Mouse (Mus musculus) hindbrain, embryonic 13.5 days (tissue): Measurements from ENCODE around the gene C130032M10Rik. TPM values are rescaled to one million over a fixed set of nuclear protein-coding genes. Genes with fewer than 3 reads are reported as not detected.

Experiments used
- ATAC-seq: fragments of 200-750 bp; cut with Nextera tagmentation; 2 replicates; pipeline ENCODE4 v1.8.0; 2017; ENCODE audit warnings: moderate TSS enrichment; ENCODE audit not compliant: low FRiP score
- H3K27ac ChIP-seq: fragments of 300-500 bp; sonication (generic); 2 replicates; pipeline ENCODE4 v1.5.1; 2015; ENCODE audit warnings: inconsistent platforms, mild to moderate bottlenecking, moderate library complexity
- H3K27me3 ChIP-seq: fragments of 300-500 bp; sonication (generic); 2 replicates; pipeline ENCODE4 v1.6.1; 2015; ENCODE audit warnings: mild to moderate bottlenecking, inconsistent platforms
- H3K36me3 ChIP-seq: fragments of 300-500 bp; sonication (generic); 2 replicates; pipeline ENCODE4 v1.6.1; 2015; ENCODE audit warnings: mild to moderate bottlenecking, inconsistent platforms
- H3K4me1 ChIP-seq: fragments of 300-500 bp; sonication (generic); replicated peaks from 2 replicates; pipeline ENCODE4 v1.6.1; 2015; ENCODE audit warnings: inconsistent platforms
- H3K4me2 ChIP-seq: fragments of 300-500 bp; sonication (generic); 2 replicates; pipeline ENCODE4 v1.6.1; 2015; ENCODE audit warnings: inconsistent platforms, mild to moderate bottlenecking, moderate library complexity
- H3K4me3 ChIP-seq: fragments of 300-500 bp; sonication (generic); 2 replicates; pipeline ENCODE4 v1.5.1; 2015; ENCODE audit warnings: mild to moderate bottlenecking, inconsistent platforms
- H3K9ac ChIP-seq: fragments of 300-500 bp; sonication (generic); 2 replicates; pipeline ENCODE4 v1.6.1; 2015; ENCODE audit warnings: mild to moderate bottlenecking, inconsistent platforms
- H3K9me3 ChIP-seq: fragments of 300-500 bp; sonication (generic); 2 replicates; pipeline ENCODE4 v1.6.1; 2016; ENCODE audit warnings: inconsistent platforms
- WGBS: fragments of 180-500 bp; shearing (Covaris S2); methylation state at CpG from one replicate; pipeline ENCODE4 v1.1.7; 2015; 5-methylcytosine and 5-hydroxymethylcytosine counted together
- polyA plus RNA-seq: library from polyadenylated mRNA; unstranded; fragments of >200 nt; fragmentation: Nextera tagmentation; extraction: Ambion mirVana; gene quantifications from 2 replicates; pipeline ENCODE4 v1.2.1, GENCODE M21; 2015

Gene C130032M10Rik
- polyA plus RNA-seq, 1 experiment from 2014 or later = 0.35 TPM

DNA sequence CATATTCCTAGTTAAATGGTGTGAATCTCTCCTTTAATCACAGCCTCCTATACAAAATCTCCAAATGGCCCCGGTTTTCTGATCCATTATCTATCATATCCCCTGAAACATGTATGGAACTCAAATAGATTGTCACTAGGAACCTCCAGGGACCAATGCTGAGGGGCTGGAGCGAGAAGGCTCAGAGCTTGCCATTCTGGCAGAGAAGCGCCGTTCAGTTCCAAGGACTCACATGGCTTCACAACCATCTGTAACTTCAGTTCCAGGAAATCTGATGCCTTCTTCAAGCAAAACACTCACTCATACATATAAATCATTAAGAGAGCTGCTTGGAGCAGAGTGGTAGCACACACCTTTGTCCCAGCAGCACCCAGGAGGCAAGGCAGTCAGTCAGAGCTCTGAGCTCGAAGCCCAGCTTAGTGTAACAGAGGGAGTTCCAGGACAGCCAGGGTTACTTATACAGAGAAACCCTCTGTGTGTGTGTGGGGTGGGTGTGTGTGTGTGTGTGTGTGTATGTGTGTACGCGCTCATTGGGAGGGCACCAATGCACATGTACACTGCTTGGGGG lies 23.6 kb downstream of the C130032M10Rik start:
- Histone ChIP-seq H3K27me3 (no peaks in the 10 kb centered on the region), H3K4me3 (no peak overlapping the region), H3K27ac (no peak overlapping the region), H3K9ac (no peak overlapping the region), H3K4me1 (peaks cover 21% of the 10 kb centered on the region), H3K36me3 (no peaks in the 10 kb centered on the region), H3K4me2 (no peak overlapping the region), H3K9me3 (no peaks in the 10 kb centered on the region)
- 67% methylated on average over 7 of the region's 7 CpGs for WGBS
- no peak for ATAC-seq

DNA sequence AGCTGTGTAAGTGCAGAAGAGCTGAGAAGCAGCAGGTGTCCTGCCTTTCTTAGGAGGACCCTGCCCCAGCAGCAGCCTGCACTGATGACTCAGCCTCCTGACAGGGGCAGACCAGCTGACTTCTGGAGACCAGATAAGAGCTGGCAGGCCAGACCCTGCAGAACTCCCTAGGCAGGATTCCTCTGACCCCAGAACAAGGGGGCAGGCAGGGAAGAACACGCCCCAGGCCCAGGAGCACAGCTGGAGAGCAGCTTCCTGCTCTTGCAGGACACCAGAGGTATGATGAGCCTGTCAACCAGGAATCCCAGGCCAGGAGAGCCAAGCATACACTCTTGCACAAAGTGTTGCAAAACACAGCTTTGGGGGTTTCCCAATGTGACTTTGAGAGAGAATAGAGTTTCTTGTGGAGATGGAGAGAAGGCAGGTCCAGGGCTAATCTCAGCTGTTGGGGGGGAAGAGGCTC lies 25.8 kb downstream of the C130032M10Rik start:
- no peak for ATAC-seq
- 17% methylated on average over 1 of the region's 1 CpGs for WGBS
- no peak overlapping the region for H3K4me2 ChIP-seq

GRCm38 (mm10) chr9:114543882-114544753 lies 28.6 kb downstream of the C130032M10Rik start:
- Histone ChIP-seq H3K4me3 (no peak overlapping the region), H3K36me3 (no peaks in the 10 kb centered on the region), H3K9ac (no peak overlapping the region), H3K4me2 (no peak overlapping the region), H3K4me1 (peaks cover 38% of the 10 kb centered on the region), H3K9me3 (no peaks in the 10 kb centered on the region), H3K27me3 (no peaks in the 10 kb centered on the region), H3K27ac (no peak overlapping the region)
- no peak for ATAC-seq
- WGBS = 58% methylated on average over 16 of the region's 17 CpGs

More for the DNA sequence above, 25.8 kb downstream of the C130032M10Rik start:
- Histone ChIP-seq H3K27ac (no peak overlapping the region), H3K4me1 (peaks cover 31% of the 10 kb centered on the region), H3K9me3 (no peaks in the 10 kb centered on the region), H3K36me3 (no peaks in the 10 kb centered on the region), H3K9ac (no peak overlapping the region), H3K4me3 (no peak overlapping the region), H3K27me3 (no peaks in the 10 kb centered on the region)

- no peak for ATAC-seq
- H3K27ac ChIP-seq = no peak overlapping the region
- H3K9me3 ChIP-seq = no peaks in the 10 kb centered on the region
Measured at GRCm38 (mm10) chr9:114544754-114545393, 29.4 kb downstream of the C130032M10Rik start.

DNA sequence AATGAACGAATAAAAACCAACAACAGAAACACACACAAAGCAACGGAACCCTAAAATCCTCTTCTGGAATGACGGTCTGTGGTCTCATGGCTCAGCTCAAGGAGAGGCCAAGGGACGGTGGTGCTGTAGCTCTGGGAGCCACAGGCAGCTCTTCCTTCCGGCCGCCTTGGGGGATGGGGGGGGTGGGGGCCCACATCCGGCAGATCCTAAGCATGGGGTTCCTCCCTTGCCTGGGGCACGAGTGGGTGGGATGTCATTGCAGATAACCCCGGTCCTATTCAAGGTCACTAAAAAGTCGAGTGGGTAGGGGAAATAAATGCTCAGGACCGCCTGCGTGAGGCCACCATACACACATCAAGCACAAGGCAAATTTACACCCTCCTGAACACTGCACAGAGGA lies 31.3 kb downstream of the C130032M10Rik start:
- H3K27ac ChIP-seq = no peak overlapping the region
- no peaks in the 10 kb centered on the region for H3K27me3 ChIP-seq
- H3K9ac ChIP-seq = no peak overlapping the region
- no peak for ATAC-seq
- no peaks in the 10 kb centered on the region for H3K36me3 ChIP-seq
- no peaks in the 10 kb centered on the region for H3K9me3 ChIP-seq
- WGBS = 70% methylated on average over 12 of the region's 12 CpGs
- H3K4me1 ChIP-seq = peaks cover 38% of the 10 kb centered on the region
- no peak overlapping the region for H3K4me2 ChIP-seq
- no peak overlapping the region for H3K4me3 ChIP-seq

More at GRCm38 (mm10) chr9:114544754-114545393, 29.4 kb downstream of the C130032M10Rik start:
- Histone ChIP-seq H3K27me3 (no peaks in the 10 kb centered on the region), H3K4me3 (no peak overlapping the region), H3K36me3 (no peaks in the 10 kb centered on the region), H3K9ac (no peak overlapping the region), H3K4me2 (no peak overlapping the region), H3K4me1 (peaks cover 41% of the 10 kb centered on the region)
- 50% methylated on average over 9 of the region's 9 CpGs for WGBS

DNA sequence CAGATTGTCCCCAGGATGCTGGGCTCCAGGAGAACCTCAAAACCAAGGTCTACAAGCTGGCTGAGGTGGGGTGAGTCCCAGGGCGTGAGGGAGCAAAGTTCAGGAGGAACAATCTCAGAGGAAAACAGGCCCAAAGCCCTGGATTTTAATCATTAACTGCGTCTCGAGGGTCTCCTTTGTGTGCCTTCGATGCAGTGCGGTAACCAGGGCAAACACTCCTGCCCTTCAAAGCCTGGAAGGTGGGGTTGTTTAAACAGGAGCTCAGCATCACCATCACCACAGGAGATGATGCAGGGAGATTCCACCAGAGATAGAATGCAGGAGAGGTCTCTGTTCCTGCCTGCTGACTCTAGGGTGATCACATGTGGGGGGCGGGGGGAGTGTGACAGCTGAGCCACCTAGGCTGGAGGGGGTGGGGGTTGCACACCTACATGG lies 32.2 kb downstream of the C130032M10Rik start:
- no peak for ATAC-seq
- 28% methylated on average over 6 of the region's 6 CpGs for WGBS

DNA sequence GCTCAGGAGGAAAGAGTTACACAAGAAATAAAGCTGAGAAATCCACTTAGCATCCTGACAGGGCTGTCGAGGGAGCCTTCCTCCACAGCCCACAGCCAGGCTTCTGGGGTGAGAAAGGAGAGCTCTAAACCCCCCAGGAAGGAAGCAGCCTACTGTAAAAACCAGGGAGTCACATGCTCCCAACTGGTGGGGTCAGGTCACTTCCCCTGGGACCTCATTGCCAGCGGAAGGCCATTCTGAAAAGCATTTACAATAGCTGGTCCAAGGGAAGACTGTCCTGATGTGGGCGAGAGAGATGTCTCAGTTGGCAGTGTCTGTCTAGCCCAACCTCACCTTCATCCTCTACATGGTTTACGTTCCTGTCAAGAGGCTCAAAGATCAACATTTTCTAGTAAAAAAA lies 33.0 kb downstream of the C130032M10Rik start:
- no peaks in the 10 kb centered on the region for H3K36me3 ChIP-seq
- no peak overlapping the region for H3K9ac ChIP-seq
- H3K4me1 ChIP-seq = peaks cover 38% of the 10 kb centered on the region
- H3K27me3 ChIP-seq = no peaks in the 10 kb centered on the region
- H3K27ac ChIP-seq = no peak overlapping the region
- ATAC-seq = no peak
- no peaks in the 10 kb centered on the region for H3K9me3 ChIP-seq
- H3K4me3 ChIP-seq = no peak overlapping the region
- no peak overlapping the region for H3K4me2 ChIP-seq
- 23% methylated on average over 4 of the region's 4 CpGs for WGBS

More for the DNA sequence above, 32.2 kb downstream of the C130032M10Rik start:
- no peaks in the 10 kb centered on the region for H3K36me3 ChIP-seq
- H3K9me3 ChIP-seq = no peaks in the 10 kb centered on the region
- H3K9ac ChIP-seq = no peak overlapping the region
- no peak overlapping the region for H3K4me3 ChIP-seq
- H3K27me3 ChIP-seq = no peaks in the 10 kb centered on the region
- H3K27ac ChIP-seq = no peak overlapping the region
- no peak overlapping the region for H3K4me2 ChIP-seq
- peaks cover 38% of the 10 kb centered on the region for H3K4me1 ChIP-seq

DNA sequence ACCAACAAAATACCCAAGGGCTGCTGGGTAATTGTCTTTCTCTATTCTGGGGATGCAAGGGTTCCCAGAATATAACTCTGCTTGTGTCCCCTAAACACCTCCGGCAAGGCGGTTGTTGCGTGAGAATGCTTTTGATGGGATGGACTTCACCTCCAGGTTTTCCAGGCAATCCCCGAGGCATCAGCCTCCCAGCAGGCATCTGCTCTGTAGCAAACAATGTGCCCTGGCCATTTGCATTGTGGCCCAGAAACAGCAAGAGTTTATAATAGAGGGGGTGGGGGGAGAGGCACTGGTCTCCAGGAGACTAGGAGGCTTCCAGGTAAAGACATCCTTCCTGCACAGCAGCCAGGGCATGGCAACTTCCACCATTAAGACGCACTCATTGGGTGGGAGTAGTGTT lies 33.6 kb downstream of the C130032M10Rik start:
- H3K4me1 ChIP-seq = peaks cover 34% of the 10 kb centered on the region
- H3K9ac ChIP-seq = no peak overlapping the region
- H3K27me3 ChIP-seq = no peaks in the 10 kb centered on the region
- no peaks in the 10 kb centered on the region for H3K9me3 ChIP-seq
- H3K4me3 ChIP-seq = no peak overlapping the region
- WGBS = 8% methylated on average over 5 of the region's 5 CpGs
- H3K36me3 ChIP-seq = no peaks in the 10 kb centered on the region
- no peak overlapping the region for H3K27ac ChIP-seq
- no peak overlapping the region for H3K4me2 ChIP-seq
- ATAC-seq = no peak

- no peak for ATAC-seq
- WGBS = 16% methylated on average over 6 of the region's 6 CpGs
- H3K9me3 ChIP-seq = no peaks in the 10 kb centered on the region
- no peak overlapping the region for H3K27ac ChIP-seq
- H3K27me3 ChIP-seq = no peaks in the 10 kb centered on the region
- H3K4me2 ChIP-seq = no peak overlapping the region
- H3K36me3 ChIP-seq = no peaks in the 10 kb centered on the region
- peaks cover 36% of the 10 kb centered on the region for H3K4me1 ChIP-seq
- H3K9ac ChIP-seq = no peak overlapping the region
- no peak overlapping the region for H3K4me3 ChIP-seq
Measured at GRCm38 (mm10) chr9:114550033-114550432, 34.5 kb downstream of the C130032M10Rik start.

- Histone ChIP-seq H3K4me2 (no peak overlapping the region), H3K9ac (no peak overlapping the region), H3K9me3 (no peaks in the 10 kb centered on the region), H3K27me3 (peaks cover 8% of the 10 kb centered on the region), H3K27ac (no peak overlapping the region), H3K4me1 (peaks cover 23% of the 10 kb centered on the region), H3K36me3 (no peaks in the 10 kb centered on the region), H3K4me3 (no peak overlapping the region)
- no peak for ATAC-seq
Measured at GRCm38 (mm10) chr9:114553828-114554227, 38.3 kb downstream of the C130032M10Rik start.

GRCm38 (mm10) chr9:114554355-114554979 lies 39.0 kb downstream of the C130032M10Rik start:
- H3K4me3 ChIP-seq = no peak overlapping the region
- H3K9me3 ChIP-seq = no peaks in the 10 kb centered on the region
- no peaks in the 10 kb centered on the region for H3K36me3 ChIP-seq
- ATAC-seq = peak; percentile 51; the same call in 1 of the 2 replicates
- peaks cover 16% of the 10 kb centered on the region for H3K4me1 ChIP-seq
- peaks cover 13% of the 10 kb centered on the region for H3K27me3 ChIP-seq
- no peak overlapping the region for H3K4me2 ChIP-seq
- 41% methylated on average over 5 of the region's 5 CpGs for WGBS
- H3K27ac ChIP-seq = no peak overlapping the region
- H3K9ac ChIP-seq = no peak overlapping the region

DNA sequence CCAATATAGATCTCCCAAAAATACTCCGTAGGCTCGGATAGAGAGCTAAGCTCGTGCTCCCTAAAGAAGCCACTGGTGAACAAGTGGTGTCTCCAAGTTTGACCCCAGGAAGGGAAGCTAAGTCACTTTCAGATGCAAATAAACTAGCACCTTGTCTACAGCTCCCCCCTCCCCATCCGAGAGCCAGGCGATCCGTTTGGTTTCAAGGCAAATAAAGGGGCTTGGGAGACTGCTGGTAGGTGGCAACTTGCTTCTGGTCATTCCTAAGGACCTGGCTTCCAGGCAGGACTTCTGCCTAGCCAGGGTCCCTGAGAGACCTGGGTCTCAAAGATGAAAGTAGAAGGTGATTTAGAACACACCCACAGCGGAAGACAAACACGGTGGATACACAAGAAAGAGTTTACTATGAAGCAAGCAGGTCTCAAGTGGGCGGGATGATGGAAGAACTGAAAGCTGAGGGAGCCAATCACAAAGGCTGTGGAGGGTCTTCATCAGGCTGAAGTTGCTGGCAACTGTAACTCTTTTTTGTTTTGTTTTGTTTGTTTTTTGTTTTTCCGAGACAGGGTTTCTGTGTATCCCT lies 40.9 kb downstream of the C130032M10Rik start:
- H3K4me3 ChIP-seq = no peak overlapping the region
- H3K9ac ChIP-seq = no peak overlapping the region
- no peak overlapping the region for H3K27ac ChIP-seq
- H3K4me1 ChIP-seq = peaks cover 33% of the 10 kb centered on the region
- 35% methylated on average over 10 of the region's 10 CpGs for WGBS
- peaks cover 30% of the 10 kb centered on the region for H3K27me3 ChIP-seq
- H3K36me3 ChIP-seq = no peaks in the 10 kb centered on the region
- H3K9me3 ChIP-seq = no peaks in the 10 kb centered on the region
- ATAC-seq = no peak
- H3K4me2 ChIP-seq = no peak overlapping the region
